Mouse (Mus musculus) cerebellum, adult 2 months (tissue): ENCODE measurements around the gene Arntl.

Experiments
- CTCF ChIP-seq: fragments of 200-500 bp; IDR thresholded peaks from 2 replicates; pipeline ENCODE4 v1.5.1; 2011; ENCODE audit warnings: low read depth, mild to moderate bottlenecking, control low read depth, low read length, moderate library complexity, borderline replicate concordance; ENCODE audit not compliant: insufficient read depth
- POLR2A ChIP-seq: fragments of 200-500 bp; IDR thresholded peaks from 2 replicates; pipeline ENCODE4 v1.6.1; 2011; ENCODE audit warnings: low read length, control low read depth, borderline replicate concordance; ENCODE audit not compliant: insufficient read depth

- TF ChIP-seq CTCF, result no peak
- no peak for TF ChIP-seq POLR2A
Measured at GRCm38 (mm10) chr7:113178073-113178472, 29.2 kb upstream of the Arntl start.
